Mouse (Mus musculus) yolk sac, embryonic 10.5 days (tissue): ENCODE measurements around the gene Gm17324.

Experiments
- DNase-seq: peaks from one replicate; pipeline ENCODE4 v3.0.0-alpha.2; 2017; ENCODE audit warnings: low spot score

Gm17324 gene

DNA sequence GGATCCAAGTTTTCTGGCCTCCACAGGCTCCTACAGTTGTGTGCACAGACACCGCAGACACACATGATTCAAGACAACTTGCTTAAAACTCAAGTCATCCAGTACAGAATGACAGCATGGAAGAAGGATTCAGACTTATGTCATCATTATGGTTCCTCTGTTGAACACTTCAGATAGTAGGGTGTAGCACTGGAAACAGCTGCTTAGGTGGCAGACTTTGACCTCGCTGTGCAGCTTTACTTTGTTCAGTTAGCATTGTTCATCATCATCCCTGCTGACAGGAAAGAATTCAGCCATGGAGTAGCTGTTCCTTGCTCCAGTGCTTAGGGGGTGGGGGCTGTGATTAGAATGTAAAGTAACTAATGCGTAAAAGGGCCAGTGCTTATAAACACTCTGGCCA is 17.1 kb upstream of the Gm17324 start:
- DNase-seq: peak; percentile 49

DNA sequence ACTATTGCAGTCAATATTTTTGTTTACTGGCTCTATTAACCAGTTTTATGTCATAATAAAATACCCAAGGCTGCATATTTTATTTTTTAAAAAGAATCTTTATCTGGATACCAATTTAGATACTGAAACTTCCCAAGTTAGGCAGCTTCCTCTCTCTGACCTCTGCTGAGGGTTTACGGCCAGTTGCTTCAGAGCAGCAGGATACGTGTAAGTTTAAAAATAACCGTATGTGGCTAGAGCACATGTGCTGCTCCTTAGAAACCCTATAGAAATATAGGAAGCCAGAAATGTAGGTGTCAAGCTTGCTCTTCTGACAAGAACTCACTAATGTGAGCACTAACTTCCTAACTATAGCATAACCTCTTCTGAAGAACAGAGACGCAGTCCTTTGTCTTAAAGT is 14.8 kb upstream of the Gm17324 start:
- no peak for DNase-seq

DNA sequence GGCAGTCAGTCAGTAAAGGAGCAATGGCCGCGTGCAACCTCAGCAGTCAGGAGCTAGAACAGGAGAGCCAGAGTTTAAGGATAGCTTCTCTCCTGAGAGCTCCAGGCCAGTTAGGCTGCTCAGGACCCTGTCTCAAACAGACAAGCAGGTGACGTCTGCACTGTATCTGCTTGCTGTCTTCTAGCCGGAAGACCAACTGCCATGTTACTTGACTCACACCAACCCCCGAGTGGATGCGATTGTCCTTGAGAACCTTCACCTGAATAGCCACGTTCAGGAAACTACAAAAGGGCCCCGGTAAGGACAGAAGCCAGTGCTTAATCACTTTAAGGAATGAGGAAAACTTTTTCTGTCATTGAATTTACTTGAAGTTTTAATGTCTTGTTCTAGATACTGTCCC is 8.4 kb upstream of the Gm17324 start:
- no peak for DNase-seq

DNA sequence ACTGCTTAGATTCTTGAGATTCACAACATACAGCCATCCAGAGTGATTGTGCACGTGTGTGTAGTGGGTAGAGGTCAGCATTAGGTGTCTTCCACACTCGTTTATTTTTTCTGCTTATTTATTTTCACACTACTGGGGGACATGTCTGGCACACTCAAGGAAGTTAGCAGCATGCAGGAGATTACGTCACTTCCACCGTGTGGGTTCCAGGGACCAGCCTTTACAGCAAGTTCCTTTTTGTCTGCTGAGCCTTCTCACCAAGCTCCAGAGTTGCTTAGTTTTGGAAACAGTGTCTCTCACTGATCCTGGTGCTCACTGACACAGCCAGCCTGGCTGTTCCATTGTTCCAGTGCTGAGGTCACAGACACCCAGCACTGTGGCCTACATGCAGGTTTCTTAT is 2.8 kb upstream of the Gm17324 start:
- no peak for DNase-seq

GRCm38 (mm10) chr9:78450404-78450803 is 1.8 kb upstream of the Gm17324 start:
- no peak for DNase-seq

DNA sequence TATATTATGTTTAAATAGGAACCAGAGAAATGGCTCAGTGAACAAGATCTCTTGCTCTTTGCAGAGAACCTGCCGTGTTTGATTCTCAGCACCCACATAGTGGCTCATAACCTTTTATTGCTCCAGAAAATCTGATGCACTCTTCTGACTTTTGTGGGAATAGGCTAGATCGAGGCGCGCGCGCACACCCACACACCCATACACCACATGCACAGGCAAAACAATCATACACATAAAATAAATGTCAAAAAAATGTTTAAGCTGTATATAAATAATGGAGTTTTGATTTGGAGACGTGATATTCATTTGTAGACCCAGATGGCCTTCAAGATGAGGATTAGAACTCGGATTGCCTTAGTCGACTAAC is 997 bp downstream of the Gm17324 start:
- DNase-seq: no peak

DNA sequence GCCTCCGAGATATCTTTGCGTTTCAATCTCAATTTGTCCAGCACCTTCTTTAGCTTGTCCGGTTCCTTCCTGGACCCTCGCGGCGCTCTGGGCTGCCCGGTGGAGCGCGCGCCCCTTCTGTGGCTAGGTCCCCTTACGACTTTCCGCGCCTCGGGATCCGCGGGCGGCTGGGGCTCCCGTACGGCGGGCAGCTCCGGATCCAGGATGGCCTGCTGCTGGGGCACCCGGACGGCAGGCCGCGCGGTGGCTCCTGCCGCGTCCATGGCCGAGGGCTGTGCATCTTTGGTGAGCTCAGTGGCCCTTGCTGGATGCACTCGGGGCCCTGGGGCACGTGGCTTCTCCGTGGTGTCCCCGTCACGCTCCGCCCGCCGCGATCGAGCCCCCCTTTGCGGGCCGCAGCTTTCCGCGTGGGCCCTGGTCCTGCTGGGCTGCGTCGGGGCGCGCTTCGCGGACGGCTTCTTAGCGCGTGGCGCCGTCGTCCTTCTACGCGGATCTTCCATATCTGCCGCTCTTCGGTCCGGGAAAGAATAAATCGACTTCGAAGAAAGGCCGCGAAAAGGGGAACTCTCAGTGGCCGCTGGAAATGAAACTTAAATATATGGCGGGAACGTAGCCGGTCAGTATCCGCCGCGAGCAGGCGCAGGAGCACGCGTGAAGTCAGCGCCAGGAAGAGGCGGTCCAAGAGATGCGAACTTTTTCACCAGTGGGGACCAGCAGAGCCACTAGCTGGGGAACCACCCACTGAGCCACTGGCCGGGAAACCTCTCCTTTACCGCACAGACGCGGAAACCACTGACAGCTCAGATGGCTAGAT is 5.8 kb downstream of the Gm17324 start, which contains the start of gene Cgas:
Gene Cgas (minus strand): TSS at position 659 of the 814 bp plus-strand sequence.
- peak; percentile 43 for DNase-seq

DNA sequence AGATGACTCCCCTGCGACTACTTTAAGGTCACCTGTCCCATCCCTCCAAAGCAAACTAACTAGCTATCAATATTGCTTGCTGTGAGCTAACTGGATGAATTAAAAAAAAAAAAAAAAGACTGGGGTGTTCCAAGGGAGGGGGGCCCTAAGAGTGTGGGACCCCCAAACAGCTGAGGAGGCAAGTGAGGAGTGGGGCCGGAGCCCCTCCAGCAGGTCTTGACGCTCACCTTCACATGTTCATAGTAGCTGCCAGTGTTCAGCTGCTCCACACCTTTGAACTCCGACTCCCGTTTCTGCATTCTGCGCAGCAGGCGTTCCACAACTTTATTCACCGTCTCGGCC is 6.4 kb downstream of the Gm17324 start:
- DNase-seq: no peak

DNA sequence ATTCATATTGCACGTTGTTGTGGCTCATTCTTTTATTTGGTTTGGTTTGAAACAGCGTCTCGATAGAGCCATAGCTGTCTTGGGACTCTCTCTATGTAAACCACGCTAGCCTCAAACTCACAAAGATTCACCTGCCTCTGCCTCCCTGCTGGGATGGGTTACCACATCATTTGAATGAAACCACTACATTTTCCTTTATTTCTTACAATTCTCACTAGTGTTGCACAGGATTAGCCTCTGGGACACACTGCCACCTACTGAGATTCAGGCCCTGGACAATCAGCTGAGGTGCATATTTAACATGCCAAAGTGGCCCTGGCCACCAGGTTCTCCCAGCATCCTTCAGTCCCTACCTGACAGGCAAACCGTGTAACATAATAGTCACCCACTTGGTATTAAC is 9.2 kb downstream of the Gm17324 start:
- DNase-seq: no peak

DNA sequence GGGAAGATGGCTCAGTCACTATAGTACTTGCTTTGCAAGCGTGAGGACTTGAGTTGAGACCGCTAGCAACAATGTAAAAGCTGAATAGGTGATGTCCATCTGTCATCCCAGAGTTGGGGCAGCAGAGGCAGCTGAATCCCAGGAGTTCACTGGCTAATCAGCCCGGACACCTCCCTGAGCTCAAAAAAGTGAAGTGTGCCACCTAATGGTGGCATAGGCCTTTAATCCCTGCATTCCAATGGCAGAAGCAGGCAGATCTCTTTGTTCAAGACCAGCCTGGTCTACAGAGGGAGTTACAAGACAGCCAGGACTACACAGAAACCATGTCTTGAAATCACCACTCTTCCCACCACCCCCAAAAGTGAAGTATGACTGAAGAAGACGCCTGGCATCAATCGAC is 16.1 kb downstream of the Gm17324 start:
- no peak for DNase-seq

DNA sequence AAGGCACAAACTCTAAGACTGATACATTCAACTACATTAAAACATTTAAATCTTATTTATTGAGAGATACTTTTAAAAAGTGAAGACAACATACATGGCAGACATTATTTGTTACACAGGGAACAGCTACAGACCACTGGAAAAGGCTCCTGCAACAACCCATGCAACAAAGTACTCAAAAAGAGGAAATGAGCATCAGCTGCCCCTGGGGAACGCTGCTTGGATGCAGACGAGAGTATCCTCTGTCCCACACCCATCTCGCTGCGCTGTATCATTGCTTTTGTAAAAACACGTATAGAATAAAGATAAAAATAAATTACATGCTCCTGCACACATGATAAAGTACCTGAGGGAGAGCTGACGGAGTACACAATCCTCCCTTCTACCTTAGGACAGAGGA is 18.1 kb downstream of the Gm17324 start:
- no peak for DNase-seq

GRCm38 (mm10) chr9:78429551-78429950 is 19.0 kb downstream of the Gm17324 start:
- no peak for DNase-seq

DNA sequence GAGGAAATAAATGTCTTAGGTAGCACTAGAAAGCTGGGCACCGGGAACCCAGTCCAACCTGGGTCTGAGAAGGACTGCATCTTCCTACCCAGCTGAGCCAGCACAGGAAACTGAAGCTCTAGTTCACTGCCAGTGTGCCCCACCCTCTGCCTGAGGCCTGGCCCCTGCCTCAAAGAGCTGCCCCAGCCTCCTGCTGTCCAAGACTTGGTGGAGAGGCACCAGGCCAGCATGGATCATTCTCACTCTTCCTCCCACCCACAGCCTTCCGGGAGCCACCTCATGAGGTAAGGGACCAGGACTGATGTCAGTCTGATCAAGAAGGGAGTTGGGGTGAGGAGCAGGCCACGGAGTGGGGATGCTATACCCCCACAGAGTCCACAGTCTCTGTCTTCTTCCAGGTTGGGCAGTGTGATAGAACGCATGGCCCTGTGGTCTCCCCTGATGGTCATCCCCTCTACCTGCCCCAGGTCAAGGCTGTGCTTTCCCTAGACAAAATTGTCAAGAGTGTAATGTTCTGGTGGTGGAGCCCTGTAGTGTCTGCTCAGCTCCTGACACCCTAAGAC is 19.6 kb downstream of the Gm17324 start:
- no peak for DNase-seq

- no peak for DNase-seq
These were observed 20.4 kb downstream of the Gm17324 start for GRCm38 (mm10) chr9:78428185-78428584.

- no peak for DNase-seq
These were observed 21.2 kb downstream of the Gm17324 start for GRCm38 (mm10) chr9:78427362-78427781.

DNA sequence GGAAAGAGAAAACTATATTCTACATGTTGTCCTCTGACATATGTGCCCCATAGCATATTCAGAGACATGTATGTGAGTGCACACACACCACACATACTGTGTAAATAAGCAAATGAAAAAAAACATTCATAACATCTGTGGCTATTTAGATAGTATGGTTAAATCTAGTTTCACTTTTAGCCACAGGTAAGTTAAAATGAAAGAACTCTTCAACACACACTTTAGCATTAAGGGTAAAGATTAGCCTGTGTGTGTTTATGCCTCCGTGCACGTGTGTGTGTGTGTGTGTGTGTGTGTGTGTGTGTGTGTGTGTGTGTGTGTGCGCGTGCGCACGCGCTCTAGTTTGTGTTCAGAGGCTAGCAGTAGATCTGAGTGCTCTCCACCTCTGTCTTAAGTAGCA is 47.0 kb downstream of the Gm17324 start:
- no peak for DNase-seq

- DNase-seq: no peak
These were observed 48.0 kb downstream of the Gm17324 start for GRCm38 (mm10) chr9:78400570-78400969.
